Mouse (Mus musculus) G1E-ER4 (cell line): ENCODE results near the gene 9430097D07Rik. TPM values are rescaled to one million over a fixed set of nuclear protein-coding genes. Genes with fewer than 3 reads are reported as not detected.

Experiments used
- GATA1 ChIP-seq: IDR thresholded peaks from one replicate; pipeline ENCODE4 v1.8.0; 2012; ENCODE audit warnings: low read length, inconsistent platforms
- polyA plus RNA-seq: library from polyadenylated mRNA; stranded (reverse); fragments of >175 nt; gene quantifications from 2 replicates; pipeline ENCODE4 v1.2.3, GENCODE M21; 2012

9430097D07Rik gene
- polyA plus RNA-seq: not detected in 2 replicates

DNA sequence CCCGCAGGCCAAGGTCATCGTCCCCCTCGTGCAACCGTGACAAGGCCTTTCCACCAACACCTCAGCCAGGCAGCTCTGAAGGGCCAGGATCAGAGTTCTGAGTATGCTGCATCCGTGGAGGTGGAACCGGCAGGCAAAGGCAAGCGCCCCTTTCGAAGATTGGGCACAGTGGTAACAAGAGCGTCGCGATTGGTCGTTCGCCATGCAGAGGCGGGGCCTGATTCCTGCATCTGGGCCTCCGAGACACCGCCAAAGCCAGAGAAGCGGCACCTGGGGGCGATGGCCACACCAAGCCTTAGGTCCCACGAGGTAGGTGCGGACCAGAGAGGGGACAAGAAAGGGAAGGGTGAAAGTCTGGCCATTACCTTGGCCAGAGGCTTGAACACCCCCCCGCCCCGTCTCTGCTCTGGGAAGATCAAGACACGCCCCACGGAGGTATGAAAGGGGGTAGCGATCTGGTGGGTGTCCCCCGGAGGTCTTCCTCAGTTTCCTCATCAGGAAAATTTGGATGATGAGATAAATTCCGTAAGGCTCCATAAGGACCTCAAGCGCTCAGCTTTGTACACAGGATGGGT is at the start of gene 9430097D07Rik:
Gene 9430097D07Rik, minus strand, starts transcription at position 99 of the 575 bp plus-strand sequence.
- no peak for TF ChIP-seq GATA1

DNA sequence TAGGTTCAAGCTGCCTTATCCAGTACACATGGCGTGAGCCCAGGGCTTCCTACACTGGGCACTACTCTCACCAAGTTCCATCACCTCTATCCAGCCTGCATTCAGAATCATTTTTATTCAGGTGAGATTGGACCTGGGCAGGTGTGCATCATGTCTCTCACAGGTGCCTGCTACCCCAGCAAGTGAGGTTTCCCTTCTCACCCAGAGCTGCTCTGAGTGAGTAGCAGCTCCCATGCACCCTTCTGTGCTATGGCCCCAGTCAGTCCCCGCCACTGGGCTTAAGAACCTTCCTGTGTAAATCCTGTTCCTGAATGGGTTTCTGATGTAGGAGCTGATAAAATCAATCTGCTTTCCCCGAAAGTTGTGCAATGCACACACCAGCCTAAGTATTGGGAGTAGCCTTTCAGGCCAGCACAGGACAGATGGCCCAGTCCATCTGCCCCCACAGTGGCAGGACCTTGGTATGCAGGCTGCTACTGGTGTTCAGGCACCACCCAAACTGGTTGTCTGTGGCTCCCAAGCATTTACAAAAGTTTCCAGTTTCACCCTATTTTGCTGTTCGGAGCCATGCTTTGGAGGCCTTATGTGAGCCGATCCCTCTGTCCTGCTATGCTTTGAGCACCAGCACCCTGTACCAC is 48.7 kb upstream of the 9430097D07Rik start:
- no peak for TF ChIP-seq GATA1

DNA sequence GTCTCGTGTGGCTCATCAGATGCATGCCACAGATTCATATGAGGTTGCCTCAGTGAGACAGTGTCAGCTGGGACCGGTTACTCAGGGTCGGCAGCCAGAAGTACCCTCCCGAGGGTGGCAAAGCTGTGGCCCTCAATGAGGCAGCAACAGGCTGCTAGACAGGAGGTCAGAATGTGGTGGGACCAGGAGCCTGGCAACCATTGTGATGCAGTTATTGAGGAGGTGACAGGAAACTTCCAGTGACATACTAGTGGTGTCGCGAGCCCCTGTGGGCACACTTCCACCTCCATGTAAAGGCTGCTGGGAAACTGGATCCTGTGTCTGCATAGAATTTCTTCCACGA is 46.0 kb upstream of the 9430097D07Rik start, which contains the start of gene Ak1:
Gene Ak1, plus strand, starts transcription at position 242 of the 343 bp plus-strand sequence.
- TF ChIP-seq GATA1: no peak

DNA sequence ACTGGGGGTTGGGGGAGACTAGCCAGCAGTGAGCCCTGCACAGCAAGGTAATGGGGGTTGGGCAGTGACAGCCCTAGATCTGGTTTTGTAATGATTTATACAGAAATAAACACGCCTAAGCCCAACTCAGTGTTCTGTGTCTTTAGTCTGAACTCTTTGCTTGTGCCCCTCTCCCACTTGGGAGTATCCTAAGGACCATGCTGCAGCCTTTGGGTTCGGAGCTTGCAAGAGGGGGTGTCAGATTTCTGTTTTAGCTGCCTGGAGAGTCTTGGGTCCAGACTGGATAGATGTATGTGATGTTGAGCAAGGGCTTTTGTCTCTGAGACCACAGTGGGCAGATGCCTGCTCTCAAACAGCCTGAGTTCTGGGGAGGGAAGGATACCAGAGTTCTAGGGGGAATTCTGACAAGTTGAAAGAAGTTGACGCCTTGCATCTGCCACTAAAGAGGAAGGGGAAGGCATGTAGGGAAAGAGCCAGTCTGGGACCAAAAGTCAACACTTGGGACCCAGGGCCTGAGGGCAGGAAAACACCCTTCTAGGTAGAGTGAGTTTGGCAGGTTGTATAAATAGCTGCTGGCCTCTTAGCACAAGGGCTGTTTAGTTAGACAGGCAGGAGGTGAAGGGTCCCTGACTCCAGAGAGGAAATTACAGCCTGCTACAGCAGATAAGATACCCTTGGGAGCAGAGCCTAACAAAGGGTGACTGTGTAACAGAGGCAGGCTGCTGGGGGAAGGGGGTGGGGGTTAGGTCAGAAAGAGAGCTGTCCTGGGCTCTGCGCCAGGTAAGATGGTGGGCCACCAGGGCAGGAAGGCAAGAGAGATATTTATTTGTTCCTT is 45.4 kb upstream of the 9430097D07Rik start:
- no peak for TF ChIP-seq GATA1

DNA sequence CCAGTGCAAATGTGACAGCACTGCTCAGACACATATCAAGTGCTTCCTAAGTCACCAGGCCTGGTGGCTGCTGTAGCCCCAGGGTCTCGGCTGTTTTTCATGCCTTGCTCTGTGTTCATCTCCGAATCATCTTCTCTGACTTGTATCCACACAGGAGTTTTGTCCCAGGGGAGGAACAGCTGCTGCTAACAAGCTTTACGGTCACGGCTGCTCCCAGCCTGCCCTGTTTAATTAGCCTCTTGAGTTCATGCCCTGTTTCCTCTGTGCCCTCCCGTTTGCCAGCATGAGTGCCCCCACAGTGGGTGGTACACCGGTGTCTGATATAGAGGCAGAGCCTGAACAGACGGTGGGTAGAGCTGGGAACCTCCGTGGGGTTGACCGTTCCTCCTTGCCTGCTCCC is 42.6 kb upstream of the 9430097D07Rik start:
- TF ChIP-seq GATA1: no peak

DNA sequence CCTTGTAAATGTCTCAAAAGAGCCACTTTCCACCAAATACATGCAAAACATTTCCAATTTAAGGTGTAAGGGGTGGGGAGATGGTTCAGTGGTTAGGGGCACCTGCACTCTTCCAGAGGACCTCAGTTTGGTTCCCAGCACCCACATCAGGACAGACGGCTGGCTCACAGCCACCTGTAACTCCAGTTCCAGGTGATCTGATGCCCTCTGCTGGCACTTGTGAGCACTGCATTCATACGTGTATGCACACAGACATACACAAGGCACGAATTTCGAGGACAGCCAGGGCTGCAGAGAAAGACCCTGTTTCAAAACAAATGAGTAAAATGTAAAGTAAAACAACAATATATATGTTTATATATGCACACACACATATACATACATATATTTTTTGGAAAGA is 42.1 kb upstream of the 9430097D07Rik start:
- no peak for TF ChIP-seq GATA1

DNA sequence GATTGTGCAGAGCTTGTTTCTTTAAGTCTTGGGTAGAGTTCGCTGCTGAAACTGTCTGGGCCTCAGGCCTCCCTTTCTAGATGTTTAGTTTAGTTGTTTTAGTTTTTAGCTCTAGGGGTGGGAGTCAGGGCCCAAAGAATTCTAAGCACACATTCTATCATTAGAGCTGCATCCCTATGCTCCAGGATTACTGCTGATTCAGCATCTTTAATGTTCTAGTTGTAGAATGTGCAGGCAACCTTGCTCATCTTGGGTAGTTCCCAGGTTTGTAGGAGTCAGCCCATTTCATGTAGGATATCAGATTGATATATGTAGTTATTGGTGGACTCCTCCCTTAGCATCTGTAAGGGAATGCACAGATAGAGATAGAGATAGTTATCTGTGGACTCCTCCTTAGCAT is 41.6 kb upstream of the 9430097D07Rik start:
- no peak for TF ChIP-seq GATA1

DNA sequence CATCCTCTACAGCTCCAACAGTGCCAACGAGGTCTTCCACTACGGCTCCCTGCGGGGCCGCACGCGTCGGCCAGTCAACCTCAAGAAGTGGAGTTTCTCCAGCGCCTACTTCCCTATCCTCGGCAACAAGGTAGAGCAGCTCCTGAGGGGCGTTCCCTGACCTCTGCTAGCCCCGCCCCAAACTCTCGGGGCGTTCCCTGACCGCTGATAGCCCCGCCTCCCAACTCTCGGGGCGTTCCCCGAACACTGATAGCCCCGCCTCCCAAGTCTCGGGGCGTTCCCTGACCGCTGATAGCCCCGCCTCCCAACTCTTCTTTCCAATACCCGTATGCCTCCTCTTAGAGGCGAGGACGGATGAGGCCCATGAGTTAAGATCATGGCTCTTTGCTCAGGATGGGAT is 36.8 kb upstream of the 9430097D07Rik start:
- no peak for TF ChIP-seq GATA1

- no peak for TF ChIP-seq GATA1
Observed at GRCm38 (mm10) chr2:32610610-32611229, 35.2 kb upstream of the 9430097D07Rik start.

DNA sequence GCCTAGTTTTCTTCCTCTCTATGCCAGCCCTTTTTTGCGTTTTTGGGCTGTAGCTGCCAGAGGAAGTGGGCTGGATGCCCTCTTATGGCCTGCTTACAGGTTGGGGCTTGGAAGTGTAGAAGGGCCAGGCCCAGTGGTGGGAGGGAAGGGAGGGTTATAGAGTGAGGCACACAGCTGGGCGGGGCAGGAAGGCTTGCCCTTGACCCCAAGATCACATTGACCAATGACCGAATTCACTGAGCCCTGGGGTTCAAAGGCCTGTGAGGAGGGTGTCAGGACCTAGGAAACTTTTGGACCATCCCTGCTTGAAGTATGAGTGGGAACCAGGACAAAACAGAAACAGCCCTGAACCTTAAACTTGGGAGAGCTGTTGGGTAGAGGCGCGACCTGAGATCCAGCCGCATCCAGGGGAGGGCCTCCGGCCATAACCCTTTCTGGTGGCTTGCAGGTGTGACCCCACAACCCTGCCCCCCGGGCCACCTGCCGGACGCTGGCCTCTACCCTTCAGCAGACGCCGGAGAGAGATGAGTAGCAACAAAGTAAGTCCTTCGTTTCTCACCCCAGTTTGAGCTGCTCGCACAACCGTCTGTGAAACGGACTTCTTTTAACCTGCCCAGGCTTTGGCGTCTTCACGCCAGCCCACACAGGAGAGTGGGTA is 33.4 kb upstream of the 9430097D07Rik start:
- TF ChIP-seq GATA1: no peak

GRCm38 (mm10) chr2:32608141-32608777 is 32.8 kb upstream of the 9430097D07Rik start:
- TF ChIP-seq GATA1: no peak

DNA sequence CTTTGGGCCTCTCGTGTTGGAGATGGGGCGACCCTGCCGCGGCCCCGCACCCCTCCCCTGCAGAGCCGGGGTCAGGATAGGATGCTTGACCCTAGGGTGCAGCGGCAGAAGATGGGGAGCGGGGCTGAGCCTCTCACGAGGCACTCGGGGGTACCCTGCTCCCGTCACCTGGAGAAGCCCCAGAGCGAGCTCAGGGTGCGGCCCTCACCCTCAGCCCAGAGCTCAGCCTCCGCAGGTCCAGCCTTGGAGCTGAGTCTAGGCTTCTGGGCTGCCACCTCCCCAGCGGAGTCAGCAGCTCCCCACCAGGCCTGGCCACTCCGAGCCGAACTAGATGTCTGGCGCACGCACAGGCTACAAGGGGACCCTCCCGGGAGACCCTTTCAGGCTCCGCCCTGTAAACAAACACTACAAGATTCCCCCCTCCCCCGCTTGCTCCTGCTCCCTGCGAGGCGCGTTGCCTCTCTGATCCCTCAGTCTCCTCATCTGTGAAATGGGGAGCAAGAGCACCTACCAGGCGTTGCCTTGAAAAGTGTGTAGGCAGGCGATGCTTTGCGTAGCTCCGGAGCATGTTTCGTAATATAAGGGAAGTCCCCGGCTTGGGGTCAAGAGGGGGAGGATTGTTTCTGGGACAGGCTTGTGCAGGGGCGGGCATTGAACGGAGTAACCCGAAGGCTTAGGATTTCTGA is 31.9 kb upstream of the 9430097D07Rik start:
- TF ChIP-seq GATA1: no peak

DNA sequence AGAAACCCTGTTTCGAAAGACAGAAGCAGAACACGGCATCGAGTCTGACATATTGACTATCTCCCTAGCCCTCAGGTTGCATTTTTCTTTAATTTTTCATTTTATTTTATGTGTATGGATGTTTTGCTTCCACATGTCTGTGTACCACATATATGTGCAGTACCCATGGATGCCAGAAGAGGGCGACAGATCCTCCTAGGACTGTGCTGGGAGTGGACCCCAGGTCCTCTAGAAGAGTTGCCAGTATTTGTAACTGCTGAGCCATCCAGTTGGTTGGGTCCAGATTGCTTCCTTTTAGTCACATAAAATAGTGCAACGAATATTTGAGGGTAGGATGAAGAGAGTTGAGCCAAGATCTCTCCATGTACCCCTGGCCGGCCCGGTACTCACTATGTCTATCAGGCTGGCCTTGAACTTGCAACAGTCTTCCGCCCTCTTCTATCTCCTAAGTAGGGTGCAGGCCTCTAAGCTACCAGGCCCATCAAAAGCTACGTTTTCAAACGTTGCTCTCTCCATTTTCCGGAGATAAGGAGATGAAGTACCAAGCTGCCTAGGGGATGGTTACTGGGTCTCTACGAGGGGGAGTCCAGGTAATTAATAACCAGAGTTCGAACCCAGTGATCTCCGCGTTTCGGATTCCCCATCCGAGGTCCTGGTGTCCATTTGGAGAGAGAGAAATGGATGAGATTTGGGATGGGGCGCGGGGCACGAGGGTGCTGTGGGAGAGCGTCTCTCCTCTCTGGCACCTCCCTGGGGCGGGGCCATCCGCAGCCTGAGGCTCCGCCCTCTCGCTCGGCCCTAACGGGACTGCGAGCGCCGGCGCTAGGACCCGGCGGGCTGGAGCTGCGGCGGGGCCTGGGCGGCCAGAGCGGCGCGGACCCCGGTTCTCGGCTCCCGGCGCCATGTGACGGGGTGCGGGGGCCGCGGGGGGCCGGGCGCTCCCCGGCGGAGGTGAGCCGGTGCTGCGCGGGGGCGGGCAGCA is 31.0 kb upstream of the 9430097D07Rik start:
- no peak for TF ChIP-seq GATA1
